In genomic region chr3:120668654-120669053, GRCm38 (mm10) we compare ENCODE assay signal across 11 mouse cellular contexts.
"Had no signal": no experiment of that assay in that cellular context is flagged by ENCODE, and none has a peak within 500 bp of the region (broad histone marks: within the 10 kb centered on the region; RNA-seq: fewer than 3 reads in every experiment).

No protein-coding gene starts in this region.

- H3K4me2 ChIP-seq: limb, embryonic 12.5 days; midbrain, embryonic 13.5 days; neural tube, embryonic 15.5 days had no signal

- H3K9ac ChIP-seq: limb, embryonic 12.5 days; liver, embryonic 14.5 days; midbrain, embryonic 13.5 days; neural tube, embryonic 15.5 days had no signal

- H3K36me3 ChIP-seq: limb, embryonic 12.5 days; midbrain, embryonic 13.5 days; neural tube, embryonic 15.5 days had no signal

- ATAC-seq: midbrain, embryonic 13.5 days had no signal

- H3K27me3 ChIP-seq: limb, embryonic 12.5 days; midbrain, embryonic 13.5 days; neural tube, embryonic 15.5 days had no signal

- H3K4me3 ChIP-seq: limb, embryonic 12.5 days; midbrain, embryonic 13.5 days; myocyte; neural tube, embryonic 15.5 days had no signal

- H3K27ac ChIP-seq: limb, embryonic 12.5 days; liver, embryonic 14.5 days; midbrain, embryonic 13.5 days; neural tube, embryonic 15.5 days had no signal

- DNase-seq: kidney, adult 9 months; kidney, postnatal 14 days; layer of hippocampus, postnatal 36 days; lung, adult 18-20 months; right cerebral cortex, adult 18-20 months; right cerebral cortex, postnatal 25 days had no signal

- H3K9me3 ChIP-seq: midbrain, embryonic 13.5 days; neural tube, embryonic 15.5 days had no signal

- H3K4me1 ChIP-seq: limb, embryonic 12.5 days; midbrain, embryonic 13.5 days; neural tube, embryonic 15.5 days had no signal
